Mouse (Mus musculus): ENCODE data around the gene Taf11.
A peak's percentile ranks its signal among the peaks of the same experiment; 100 is the strongest.

- TF ChIP-seq POLR2A (IDR thresholded peaks at IDR 0.05; ENCODE audit: insufficient read depth, low read length) (no peak), CTCF (IDR thresholded peaks at IDR 0.05; ENCODE audit: low read depth, low read length) (peak; percentile 46)
Observed at GRCm38 (mm10) chr17:27881518-27881917, 28.1 kb downstream of the Taf11 start.

Measured in ES-Bruce4 (cell line).